Mouse (Mus musculus): ENCODE measurements around the gene Duoxa1. TPM values are rescaled to one million over a fixed set of nuclear protein-coding genes. Genes with fewer than 3 reads are reported as not detected.

Duoxa1 gene
- not detected in 2 replicates for polyA plus RNA-seq (2015; fragmentation: Nextera tagmentation; extraction: Ambion mirVana)

GRCm38 (mm10) chr2:122313536-122313935 lies at the start of gene Duoxa1:
Gene Duoxa1 (minus strand): TSS chr2:122313730.
- 5% methylated on average over 24 of the region's 24 CpGs for WGBS (ENCODE audit: insufficient replicate concordance)
- H3K27me3 ChIP-seq: peaks cover 88% of the 10 kb centered on the region
- H3K4me2 ChIP-seq: peak within 1 kb of the TSS; percentile 41
- H3K4me3 ChIP-seq (replicated peaks): no peak within 1 kb of the TSS
- H3K4me1 ChIP-seq (replicated peaks): no peaks in the 10 kb centered on the region
- no peak for ATAC-seq (ENCODE audit: insufficient read depth)
- no peaks in the 10 kb centered on the region for H3K9me3 ChIP-seq (replicated peaks)
- no peak within 1 kb of the TSS for H3K9ac ChIP-seq
- H3K27ac ChIP-seq (replicated peaks): no peak within 1 kb of the TSS
- H3K36me3 ChIP-seq (replicated peaks): no peaks in the 10 kb centered on the region

- H3K4me1 ChIP-seq (replicated peaks): peaks cover 58% of the 10 kb centered on the region
- no peak for ATAC-seq (ENCODE audit: insufficient read depth)
- H3K9me3 ChIP-seq (replicated peaks): no peaks in the 10 kb centered on the region
- no peak overlapping the region for H3K4me2 ChIP-seq
- 86% methylated on average over 13 of the region's 13 CpGs for WGBS (ENCODE audit: insufficient replicate concordance)
- H3K27ac ChIP-seq (replicated peaks): no peak overlapping the region
- no peak overlapping the region for H3K4me3 ChIP-seq (replicated peaks)
- H3K36me3 ChIP-seq (replicated peaks): peaks cover 15% of the 10 kb centered on the region
- H3K27me3 ChIP-seq: no peaks in the 10 kb centered on the region
- H3K9ac ChIP-seq: no peak overlapping the region
Measured at GRCm38 (mm10) chr2:122362622-122363523, 49.3 kb upstream of the Duoxa1 start.

GRCm38 (mm10) chr2:122361868-122362621 lies 48.5 kb upstream of the Duoxa1 start:
- Histone ChIP-seq H3K9me3 (replicated peaks) (no peaks in the 10 kb centered on the region), H3K4me1 (replicated peaks) (peaks cover 50% of the 10 kb centered on the region), H3K27me3 (no peaks in the 10 kb centered on the region), H3K9ac (no peak overlapping the region), H3K4me2 (no peak overlapping the region), H3K4me3 (replicated peaks) (no peak overlapping the region), H3K27ac (replicated peaks) (no peak overlapping the region), H3K36me3 (replicated peaks) (peaks cover 22% of the 10 kb centered on the region)
- 56% methylated on average over 10 of the region's 10 CpGs for WGBS (ENCODE audit: insufficient replicate concordance)
- no peak for ATAC-seq (ENCODE audit: insufficient read depth)

GRCm38 (mm10) chr2:122361181-122361580 lies 47.7 kb upstream of the Duoxa1 start:
- ATAC-seq (ENCODE audit: insufficient read depth): no peak
- Histone ChIP-seq H3K9me3 (replicated peaks) (no peaks in the 10 kb centered on the region), H3K27ac (replicated peaks) (no peak overlapping the region), H3K9ac (no peak overlapping the region), H3K36me3 (replicated peaks) (peaks cover 30% of the 10 kb centered on the region), H3K4me1 (replicated peaks) (peaks cover 42% of the 10 kb centered on the region), H3K4me2 (no peak overlapping the region), H3K27me3 (no peaks in the 10 kb centered on the region), H3K4me3 (replicated peaks) (no peak overlapping the region)
- 61% methylated on average over 6 of the region's 6 CpGs for WGBS (ENCODE audit: insufficient replicate concordance)

- Histone ChIP-seq H3K36me3 (replicated peaks) (peaks cover 36% of the 10 kb centered on the region), H3K4me1 (replicated peaks) (peaks cover 33% of the 10 kb centered on the region), H3K9ac (no peak overlapping the region), H3K27me3 (no peaks in the 10 kb centered on the region), H3K27ac (replicated peaks) (no peak overlapping the region), H3K9me3 (replicated peaks) (no peaks in the 10 kb centered on the region), H3K4me2 (no peak overlapping the region), H3K4me3 (replicated peaks) (no peak overlapping the region)
- no peak for ATAC-seq (ENCODE audit: insufficient read depth)
- 81% methylated on average over 6 of the region's 6 CpGs for WGBS (ENCODE audit: insufficient replicate concordance)
Measured at GRCm38 (mm10) chr2:122360310-122360709, 46.8 kb upstream of the Duoxa1 start.

- Histone ChIP-seq H3K4me2 (no peak overlapping the region), H3K27ac (replicated peaks) (no peak overlapping the region), H3K4me3 (replicated peaks) (no peak overlapping the region), H3K27me3 (no peaks in the 10 kb centered on the region), H3K36me3 (replicated peaks) (peaks cover 32% of the 10 kb centered on the region), H3K9ac (no peak overlapping the region), H3K4me1 (replicated peaks) (no peaks in the 10 kb centered on the region), H3K9me3 (replicated peaks) (no peaks in the 10 kb centered on the region)
- WGBS (ENCODE audit: insufficient replicate concordance): 62% methylated on average over 3 of the region's 3 CpGs
- ATAC-seq (ENCODE audit: insufficient read depth): no peak
Measured at GRCm38 (mm10) chr2:122356187-122356586, 42.7 kb upstream of the Duoxa1 start.

- H3K27me3 ChIP-seq: no peaks in the 10 kb centered on the region
- H3K9ac ChIP-seq: no peak overlapping the region
- H3K4me3 ChIP-seq (replicated peaks): no peak overlapping the region
- H3K9me3 ChIP-seq (replicated peaks): no peaks in the 10 kb centered on the region
- no peak overlapping the region for H3K27ac ChIP-seq (replicated peaks)
- H3K4me1 ChIP-seq (replicated peaks): peaks cover 3% of the 10 kb centered on the region; the same call in 1 of the 2 replicates
- H3K4me2 ChIP-seq: no peak overlapping the region
- WGBS (ENCODE audit: insufficient replicate concordance): 79% methylated on average over 5 of the region's 5 CpGs
- H3K36me3 ChIP-seq (replicated peaks): peaks cover 32% of the 10 kb centered on the region
- ATAC-seq (ENCODE audit: insufficient read depth): no peak
Measured at GRCm38 (mm10) chr2:122355389-122355788, 41.9 kb upstream of the Duoxa1 start.

GRCm38 (mm10) chr2:122354191-122354929 lies 40.8 kb upstream of the Duoxa1 start:
- H3K9ac ChIP-seq: no peak overlapping the region
- H3K4me2 ChIP-seq: no peak overlapping the region
- no peaks in the 10 kb centered on the region for H3K9me3 ChIP-seq (replicated peaks)
- H3K27ac ChIP-seq (replicated peaks): no peak overlapping the region
- H3K36me3 ChIP-seq (replicated peaks): peaks cover 32% of the 10 kb centered on the region
- peaks cover 13% of the 10 kb centered on the region for H3K4me1 ChIP-seq (replicated peaks)
- WGBS (ENCODE audit: insufficient replicate concordance): 72% methylated on average over 12 of the region's 12 CpGs
- ATAC-seq (ENCODE audit: insufficient read depth): no peak
- H3K27me3 ChIP-seq: no peaks in the 10 kb centered on the region
- H3K4me3 ChIP-seq (replicated peaks): no peak overlapping the region

GRCm38 (mm10) chr2:122353765-122354164 lies 40.2 kb upstream of the Duoxa1 start:
- no peak overlapping the region for H3K4me2 ChIP-seq
- WGBS (ENCODE audit: insufficient replicate concordance): 79% methylated on average over 8 of the region's 8 CpGs
- no peak overlapping the region for H3K4me3 ChIP-seq (replicated peaks)
- H3K4me1 ChIP-seq (replicated peaks): peaks cover 19% of the 10 kb centered on the region
- no peak overlapping the region for H3K27ac ChIP-seq (replicated peaks)
- H3K9ac ChIP-seq: no peak overlapping the region
- peaks cover 32% of the 10 kb centered on the region for H3K36me3 ChIP-seq (replicated peaks)
- H3K9me3 ChIP-seq (replicated peaks): no peaks in the 10 kb centered on the region
- no peak for ATAC-seq (ENCODE audit: insufficient read depth)
- no peaks in the 10 kb centered on the region for H3K27me3 ChIP-seq

GRCm38 (mm10) chr2:122352992-122353391 lies 39.5 kb upstream of the Duoxa1 start:
- peaks cover 25% of the 10 kb centered on the region for H3K4me1 ChIP-seq (replicated peaks)
- no peak overlapping the region for H3K4me3 ChIP-seq (replicated peaks)
- peaks cover 32% of the 10 kb centered on the region for H3K36me3 ChIP-seq (replicated peaks)
- no peak overlapping the region for H3K27ac ChIP-seq (replicated peaks)
- WGBS (ENCODE audit: insufficient replicate concordance): 79% methylated on average over 6 of the region's 6 CpGs
- H3K9me3 ChIP-seq (replicated peaks): no peaks in the 10 kb centered on the region
- no peaks in the 10 kb centered on the region for H3K27me3 ChIP-seq
- ATAC-seq (ENCODE audit: insufficient read depth): no peak
- no peak overlapping the region for H3K4me2 ChIP-seq
- H3K9ac ChIP-seq: no peak overlapping the region

- H3K36me3 ChIP-seq (replicated peaks): peaks cover 22% of the 10 kb centered on the region
- no peak overlapping the region for H3K4me3 ChIP-seq (replicated peaks)
- no peak overlapping the region for H3K9ac ChIP-seq
- no peak overlapping the region for H3K27ac ChIP-seq (replicated peaks)
- WGBS (ENCODE audit: insufficient replicate concordance): 80% methylated on average over 4 of the region's 4 CpGs
- H3K4me2 ChIP-seq: no peak overlapping the region
- no peaks in the 10 kb centered on the region for H3K9me3 ChIP-seq (replicated peaks)
- H3K4me1 ChIP-seq (replicated peaks): peaks cover 29% of the 10 kb centered on the region
- peaks cover 8% of the 10 kb centered on the region; the same call in 1 of the 2 replicates for H3K27me3 ChIP-seq
- ATAC-seq (ENCODE audit: insufficient read depth): no peak
Measured at GRCm38 (mm10) chr2:122351931-122352329, 38.4 kb upstream of the Duoxa1 start.
